Mouse (Mus musculus) kidney, postnatal 0 days (tissue): Measurements from ENCODE around the gene Gm10663. TPM values are rescaled to one million over a fixed set of nuclear protein-coding genes. Genes with fewer than 3 reads are reported as not detected.

ENCODE experiments used
- ATAC-seq: fragments of 200-750 bp; cut with Nextera tagmentation; replicated peaks from 2 replicates; pipeline ENCODE4 v1.8.0; 2017; ENCODE audit warnings: low read depth, moderate number of reproducible peaks, moderate TSS enrichment, moderate library complexity; ENCODE audit not compliant: low FRiP score
- DNase-seq: peaks from one replicate; pipeline ENCODE4 v3.0.0-alpha.2; 2016; ENCODE audit warnings: low spot score
- H3K27ac ChIP-seq: fragments of 300-500 bp; sonication (generic); 2 replicates; pipeline ENCODE4 v1.5.1; 2014; ENCODE audit warnings: mild to moderate bottlenecking
- H3K27me3 ChIP-seq: fragments of 300-500 bp; sonication (generic); 2 replicates; pipeline ENCODE4 v1.6.1; 2014; ENCODE audit warnings: low read length, mixed read lengths; ENCODE audit not compliant: insufficient read depth
- H3K36me3 ChIP-seq: fragments of 300-500 bp; sonication (generic); 2 replicates; pipeline ENCODE4 v1.6.1; 2014; ENCODE audit warnings: low read length, mixed read lengths; ENCODE audit not compliant: insufficient read depth
- H3K4me1 ChIP-seq: fragments of 300-500 bp; sonication (generic); replicated peaks from 2 replicates; pipeline ENCODE4 v1.6.1; 2014; ENCODE audit warnings: antibody characterized with exemption, low read length, mixed read lengths; ENCODE audit not compliant: insufficient read depth
- H3K4me2 ChIP-seq: fragments of 300-500 bp; sonication (generic); 2 replicates; pipeline ENCODE4 v1.6.1; 2014; ENCODE audit warnings: mild to moderate bottlenecking, low read length, moderate library complexity, mixed read lengths
- H3K4me3 ChIP-seq: fragments of 300-500 bp; sonication (generic); replicated peaks from 2 replicates; pipeline ENCODE4 v1.5.1; 2014; ENCODE audit warnings: low read depth, low read length
- H3K9ac ChIP-seq: fragments of 300-500 bp; sonication (generic); 2 replicates; pipeline ENCODE4 v1.6.1; 2014; ENCODE audit warnings: low read depth, low read length
- H3K9me3 ChIP-seq: fragments of 300-500 bp; sonication (generic); replicated peaks from 2 replicates; pipeline ENCODE4 v1.6.1; 2016; ENCODE audit warnings: low read length, inconsistent platforms, mixed read lengths
- CTCF ChIP-seq: IDR thresholded peaks from 2 replicates; pipeline ENCODE4 v1.5.1; 2016; ENCODE audit warnings: antibody characterized with exemption, low read depth, mild to moderate bottlenecking, moderate library complexity
- WGBS: fragments of 180-500 bp; shearing (Covaris S2); extraction: QIAGEN DNeasy Blood & Tissue Kit; methylation state at CpG from one replicate; pipeline ENCODE4 v1.1.7; 2014; 5-methylcytosine and 5-hydroxymethylcytosine counted together
- polyA plus RNA-seq: library from polyadenylated mRNA; unstranded; fragments of >200 nt; fragmentation: Nextera tagmentation; extraction: Ambion mirVana; gene quantifications from 2 replicates; pipeline ENCODE4 v1.2.1, GENCODE M21; 2015

Gm10663 gene
- polyA plus RNA-seq, 1 experiment from 2014 or later = not detected

GRCm38 (mm10) chr8:65056722-65057121, 18.1 kb upstream of the Gm10663 start:
- H3K27ac ChIP-seq = no peak overlapping the region
- ATAC-seq (no peak), DNase-seq (no peak)
- H3K4me2 ChIP-seq = no peak overlapping the region
- H3K36me3 ChIP-seq = no peaks in the 10 kb centered on the region
- no peaks in the 10 kb centered on the region for H3K4me1 ChIP-seq
- H3K9me3 ChIP-seq = no peaks in the 10 kb centered on the region
- H3K27me3 ChIP-seq = no peaks in the 10 kb centered on the region
- 89% methylated on average over 4 of the region's 4 CpGs for WGBS
- no peak overlapping the region for H3K9ac ChIP-seq
- no peak for TF ChIP-seq CTCF
- H3K4me3 ChIP-seq = no peak overlapping the region

DNA sequence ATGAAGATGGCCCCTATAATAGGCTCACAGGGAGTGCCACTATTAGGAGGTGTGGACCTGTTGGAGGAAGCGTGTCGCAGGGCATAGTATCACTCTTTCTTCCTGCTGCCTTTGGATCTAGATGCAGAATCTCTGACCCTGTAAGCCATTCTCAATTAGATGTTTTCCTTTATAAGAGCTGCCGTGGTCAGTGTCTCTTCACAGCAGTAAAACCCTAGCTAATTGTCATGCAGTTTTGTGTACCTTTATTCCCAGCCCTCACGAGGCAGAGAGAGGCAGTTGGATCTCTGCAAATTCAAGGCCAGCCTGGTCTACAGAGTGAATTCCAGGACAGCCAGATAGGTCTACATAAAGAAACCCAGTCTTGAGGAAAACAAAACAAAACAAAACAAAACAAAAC, 12.6 kb upstream of the Gm10663 start:
- H3K9me3 ChIP-seq = no peaks in the 10 kb centered on the region
- H3K27ac ChIP-seq = no peak overlapping the region
- no peaks in the 10 kb centered on the region for H3K27me3 ChIP-seq
- 79% methylated on average over 4 of the region's 4 CpGs for WGBS
- H3K4me3 ChIP-seq = no peak overlapping the region
- DNase-seq (no peak), ATAC-seq (no peak)
- H3K4me2 ChIP-seq = no peak overlapping the region
- H3K36me3 ChIP-seq = no peaks in the 10 kb centered on the region
- no peak for TF ChIP-seq CTCF
- no peaks in the 10 kb centered on the region for H3K4me1 ChIP-seq
- H3K9ac ChIP-seq = no peak overlapping the region

- no peaks in the 10 kb centered on the region for H3K36me3 ChIP-seq
- 32% methylated on average over 2 of the region's 2 CpGs for WGBS
- H3K27ac ChIP-seq = no peak overlapping the region
- H3K4me2 ChIP-seq = no peak overlapping the region
- ATAC-seq (no peak), DNase-seq (no peak)
- no peak for TF ChIP-seq CTCF
- no peaks in the 10 kb centered on the region for H3K9me3 ChIP-seq
- H3K4me3 ChIP-seq = no peak overlapping the region
- H3K9ac ChIP-seq = no peak overlapping the region
- H3K4me1 ChIP-seq = no peaks in the 10 kb centered on the region
- no peaks in the 10 kb centered on the region for H3K27me3 ChIP-seq
These were observed 10.8 kb upstream of the Gm10663 start for GRCm38 (mm10) chr8:65064071-65064470.

- WGBS = 96% methylated on average over 3 of the region's 3 CpGs
- TF ChIP-seq CTCF = no peak
- Histone ChIP-seq H3K4me2 (no peak overlapping the region), H3K27me3 (no peaks in the 10 kb centered on the region), H3K4me3 (no peak overlapping the region), H3K27ac (no peak overlapping the region), H3K9ac (no peak overlapping the region), H3K36me3 (no peaks in the 10 kb centered on the region), H3K4me1 (no peaks in the 10 kb centered on the region), H3K9me3 (no peaks in the 10 kb centered on the region)
- no peak for DNase-seq
- ATAC-seq = no peak
These were observed 9.2 kb upstream of the Gm10663 start for GRCm38 (mm10) chr8:65065622-65066021.

GRCm38 (mm10) chr8:65067031-65067430, 7.8 kb upstream of the Gm10663 start:
- H3K9ac ChIP-seq = no peak overlapping the region
- H3K27me3 ChIP-seq = no peaks in the 10 kb centered on the region
- H3K9me3 ChIP-seq = no peaks in the 10 kb centered on the region
- H3K4me1 ChIP-seq = no peaks in the 10 kb centered on the region
- TF ChIP-seq CTCF = no peak
- ATAC-seq (no peak), DNase-seq (no peak)
- H3K36me3 ChIP-seq = no peaks in the 10 kb centered on the region
- no peak overlapping the region for H3K27ac ChIP-seq
- H3K4me3 ChIP-seq = no peak overlapping the region
- H3K4me2 ChIP-seq = no peak overlapping the region
- WGBS = 95% methylated on average over 4 of the region's 4 CpGs

GRCm38 (mm10) chr8:65067694-65068472, 7.0 kb upstream of the Gm10663 start:
- DNase-seq (no peak), ATAC-seq (no peak)
- Histone ChIP-seq H3K27me3 (no peaks in the 10 kb centered on the region), H3K9me3 (no peaks in the 10 kb centered on the region), H3K4me3 (no peak overlapping the region), H3K27ac (no peak overlapping the region), H3K4me1 (no peaks in the 10 kb centered on the region), H3K4me2 (no peak overlapping the region), H3K9ac (no peak overlapping the region), H3K36me3 (no peaks in the 10 kb centered on the region)
- TF ChIP-seq CTCF = no peak
- 29% methylated on average over 10 of the region's 10 CpGs for WGBS

- 84% methylated on average over 4 of the region's 4 CpGs for WGBS
These were observed 6.4 kb upstream of the Gm10663 start for GRCm38 (mm10) chr8:65068473-65068819.

More at GRCm38 (mm10) chr8:65068473-65068819, 6.4 kb upstream of the Gm10663 start:
- TF ChIP-seq CTCF = no peak
- H3K4me2 ChIP-seq = no peak overlapping the region
- H3K4me1 ChIP-seq = no peaks in the 10 kb centered on the region
- no peak overlapping the region for H3K9ac ChIP-seq
- no peaks in the 10 kb centered on the region for H3K36me3 ChIP-seq
- H3K27me3 ChIP-seq = no peaks in the 10 kb centered on the region
- no peak for DNase-seq
- ATAC-seq = no peak
- H3K4me3 ChIP-seq = no peak overlapping the region
- no peak overlapping the region for H3K27ac ChIP-seq
- H3K9me3 ChIP-seq = no peaks in the 10 kb centered on the region
